Mouse (Mus musculus): ENCODE results near the gene Chmp3. TPM values are rescaled to one million over a fixed set of nuclear protein-coding genes. Genes with fewer than 3 reads are reported as not detected.

The Chmp3 gene
- polyA plus RNA-seq, 1 experiment from 2014 or later, result 70.0 TPM

- H3K27ac ChIP-seq, result no peak overlapping the region
- H3K27me3 ChIP-seq, result no peaks in the 10 kb centered on the region
Observed at GRCm38 (mm10) chr6:71537286-71537685, 6.3 kb upstream of the Chmp3 start.

GRCm38 (mm10) chr6:71555507-71555951 is 11.9 kb downstream of the Chmp3 start:
- 80% methylated on average over 2 of the region's 2 CpGs for WGBS
- Histone ChIP-seq H3K27ac (no peak overlapping the region), H3K4me2 (no peak overlapping the region), H3K9ac (no peak overlapping the region), H3K4me1 (no peaks in the 10 kb centered on the region), H3K36me3 (peaks cover 5% of the 10 kb centered on the region; the same call in 1 of the 2 replicates), H3K27me3 (no peaks in the 10 kb centered on the region), H3K9me3 (no peaks in the 10 kb centered on the region), H3K4me3 (no peak overlapping the region)
- ATAC-seq (ENCODE audit: insufficient number of reproducible peaks, low FRiP score, low TSS enrichment, low read depth), result no peak

More at GRCm38 (mm10) chr6:71537286-71537685, 6.3 kb upstream of the Chmp3 start:
- Histone ChIP-seq H3K4me1 (no peaks in the 10 kb centered on the region), H3K9me3 (no peaks in the 10 kb centered on the region), H3K4me2 (no peak overlapping the region), H3K9ac (no peak overlapping the region), H3K36me3 (no peaks in the 10 kb centered on the region), H3K4me3 (no peak overlapping the region)
- ATAC-seq (ENCODE audit: insufficient number of reproducible peaks, low FRiP score, low TSS enrichment, low read depth), result no peak

GRCm38 (mm10) chr6:71556826-71557225 is 13.2 kb downstream of the Chmp3 start:
- Histone ChIP-seq H3K36me3 (peaks cover 15% of the 10 kb centered on the region), H3K9ac (no peak overlapping the region), H3K9me3 (no peaks in the 10 kb centered on the region), H3K4me2 (no peak overlapping the region), H3K4me3 (no peak overlapping the region), H3K27me3 (no peaks in the 10 kb centered on the region), H3K27ac (no peak overlapping the region), H3K4me1 (no peaks in the 10 kb centered on the region)
- no peak for ATAC-seq (ENCODE audit: insufficient number of reproducible peaks, low FRiP score, low TSS enrichment, low read depth)
- WGBS, result 96% methylated on average over 2 of the region's 2 CpGs

- no peaks in the 10 kb centered on the region for H3K4me1 ChIP-seq
- 89% methylated on average over 3 of the region's 3 CpGs for WGBS
- no peaks in the 10 kb centered on the region for H3K9me3 ChIP-seq
- ATAC-seq (ENCODE audit: insufficient number of reproducible peaks, low FRiP score, low TSS enrichment, low read depth), result no peak
- no peaks in the 10 kb centered on the region for H3K27me3 ChIP-seq
- no peak overlapping the region for H3K4me3 ChIP-seq
- peaks cover 17% of the 10 kb centered on the region for H3K36me3 ChIP-seq
- no peak overlapping the region for H3K27ac ChIP-seq
- no peak overlapping the region for H3K4me2 ChIP-seq
- H3K9ac ChIP-seq, result no peak overlapping the region
Observed at GRCm38 (mm10) chr6:71568616-71569015, 25.0 kb downstream of the Chmp3 start.

GRCm38 (mm10) chr6:71569025-71569424 is 25.4 kb downstream of the Chmp3 start:
- H3K27me3 ChIP-seq, result no peaks in the 10 kb centered on the region
- H3K4me2 ChIP-seq, result no peak overlapping the region
- WGBS, result 42% methylated on average over 2 of the region's 2 CpGs
- no peak for ATAC-seq (ENCODE audit: insufficient number of reproducible peaks, low FRiP score, low TSS enrichment, low read depth)
- no peaks in the 10 kb centered on the region for H3K9me3 ChIP-seq
- H3K36me3 ChIP-seq, result peaks cover 20% of the 10 kb centered on the region
- no peak overlapping the region for H3K9ac ChIP-seq
- H3K4me3 ChIP-seq, result no peak overlapping the region
- no peaks in the 10 kb centered on the region for H3K4me1 ChIP-seq
- no peak overlapping the region for H3K27ac ChIP-seq

GRCm38 (mm10) chr6:71575359-71575758 is 31.8 kb downstream of the Chmp3 start:
- no peak overlapping the region for H3K9ac ChIP-seq
- no peaks in the 10 kb centered on the region for H3K4me1 ChIP-seq
- H3K27me3 ChIP-seq, result no peaks in the 10 kb centered on the region
- WGBS, result 90% methylated on average over 1 of the region's 1 CpGs
- ATAC-seq (ENCODE audit: insufficient number of reproducible peaks, low FRiP score, low TSS enrichment, low read depth), result no peak
- no peak overlapping the region for H3K4me2 ChIP-seq
- no peaks in the 10 kb centered on the region for H3K9me3 ChIP-seq
- H3K4me3 ChIP-seq, result no peak overlapping the region
- H3K27ac ChIP-seq, result no peak overlapping the region
- H3K36me3 ChIP-seq, result peaks cover 43% of the 10 kb centered on the region

GRCm38 (mm10) chr6:71579478-71579877 is 35.9 kb downstream of the Chmp3 start:
- no peaks in the 10 kb centered on the region for H3K9me3 ChIP-seq
- no peak for ATAC-seq (ENCODE audit: insufficient number of reproducible peaks, low FRiP score, low TSS enrichment, low read depth)
- no peak overlapping the region for H3K4me2 ChIP-seq
- H3K4me3 ChIP-seq, result no peak overlapping the region
- H3K9ac ChIP-seq, result no peak overlapping the region
- no peaks in the 10 kb centered on the region for H3K4me1 ChIP-seq
- H3K27ac ChIP-seq, result no peak overlapping the region
- 95% methylated on average over 11 of the region's 11 CpGs for WGBS
- H3K36me3 ChIP-seq, result peaks cover 34% of the 10 kb centered on the region
- no peaks in the 10 kb centered on the region for H3K27me3 ChIP-seq

GRCm38 (mm10) chr6:71583198-71583597 is 39.6 kb downstream of the Chmp3 start:
- ATAC-seq (ENCODE audit: insufficient number of reproducible peaks, low FRiP score, low TSS enrichment, low read depth), result no peak
- Histone ChIP-seq H3K9me3 (no peaks in the 10 kb centered on the region), H3K4me3 (no peak overlapping the region), H3K4me1 (no peaks in the 10 kb centered on the region), H3K9ac (no peak overlapping the region), H3K27ac (no peak overlapping the region), H3K27me3 (no peaks in the 10 kb centered on the region), H3K4me2 (no peak overlapping the region), H3K36me3 (peaks cover 34% of the 10 kb centered on the region)
- WGBS, result 40% methylated on average over 4 of the region's 4 CpGs

GRCm38 (mm10) chr6:71589401-71589800 is 45.8 kb downstream of the Chmp3 start:
- Histone ChIP-seq H3K9me3 (no peaks in the 10 kb centered on the region), H3K27me3 (no peaks in the 10 kb centered on the region), H3K9ac (no peak overlapping the region), H3K4me3 (no peak overlapping the region), H3K4me1 (no peaks in the 10 kb centered on the region), H3K27ac (no peak overlapping the region), H3K36me3 (peaks cover 72% of the 10 kb centered on the region), H3K4me2 (no peak overlapping the region)
- 97% methylated on average over 1 of the region's 1 CpGs for WGBS
- no peak for ATAC-seq (ENCODE audit: insufficient number of reproducible peaks, low FRiP score, low TSS enrichment, low read depth)

GRCm38 (mm10) chr6:71590154-71590553 is 46.6 kb downstream of the Chmp3 start:
- Histone ChIP-seq H3K9ac (no peak overlapping the region), H3K27ac (no peak overlapping the region), H3K9me3 (no peaks in the 10 kb centered on the region), H3K36me3 (peaks cover 78% of the 10 kb centered on the region), H3K4me3 (no peak overlapping the region), H3K4me1 (no peaks in the 10 kb centered on the region), H3K27me3 (no peaks in the 10 kb centered on the region), H3K4me2 (no peak overlapping the region)
- WGBS, result 90% methylated on average over 4 of the region's 4 CpGs
- ATAC-seq (ENCODE audit: insufficient number of reproducible peaks, low FRiP score, low TSS enrichment, low read depth), result no peak

- Histone ChIP-seq H3K36me3 (peaks cover 58% of the 10 kb centered on the region), H3K9ac (no peak overlapping the region), H3K27me3 (no peaks in the 10 kb centered on the region), H3K4me1 (no peaks in the 10 kb centered on the region), H3K4me2 (no peak overlapping the region), H3K4me3 (no peak overlapping the region), H3K27ac (no peak overlapping the region), H3K9me3 (no peaks in the 10 kb centered on the region)
- 89% methylated on average over 3 of the region's 3 CpGs for WGBS
- no peak for ATAC-seq (ENCODE audit: insufficient number of reproducible peaks, low FRiP score, low TSS enrichment, low read depth)
Observed at GRCm38 (mm10) chr6:71607756-71608155, 64.2 kb downstream of the Chmp3 start.

GRCm38 (mm10) chr6:71608994-71609393 is 65.4 kb downstream of the Chmp3 start:
- Histone ChIP-seq H3K4me3 (no peak overlapping the region), H3K9me3 (no peaks in the 10 kb centered on the region)

GRCm38 (mm10) chr6:71609968-71610367 is 66.4 kb downstream of the Chmp3 start:
- H3K4me2 ChIP-seq, result no peak overlapping the region
- no peak overlapping the region for H3K4me3 ChIP-seq
- H3K9ac ChIP-seq, result no peak overlapping the region
- no peak overlapping the region for H3K27ac ChIP-seq
- WGBS, result 93% methylated on average over 7 of the region's 7 CpGs
- no peaks in the 10 kb centered on the region for H3K4me1 ChIP-seq
- H3K27me3 ChIP-seq, result no peaks in the 10 kb centered on the region
- H3K9me3 ChIP-seq, result no peaks in the 10 kb centered on the region
- ATAC-seq (ENCODE audit: insufficient number of reproducible peaks, low FRiP score, low TSS enrichment, low read depth), result no peak
- H3K36me3 ChIP-seq, result peaks cover 56% of the 10 kb centered on the region

More at GRCm38 (mm10) chr6:71608994-71609393, 65.4 kb downstream of the Chmp3 start:
- no peaks in the 10 kb centered on the region for H3K27me3 ChIP-seq
- no peak for ATAC-seq (ENCODE audit: insufficient number of reproducible peaks, low FRiP score, low TSS enrichment, low read depth)
- H3K4me1 ChIP-seq, result no peaks in the 10 kb centered on the region
- H3K27ac ChIP-seq, result no peak overlapping the region
- H3K9ac ChIP-seq, result no peak overlapping the region
- peaks cover 57% of the 10 kb centered on the region for H3K36me3 ChIP-seq
- H3K4me2 ChIP-seq, result no peak overlapping the region
